Comparison of ENCODE assay signal across 8 mouse cellular contexts in the genomic region with DNA sequence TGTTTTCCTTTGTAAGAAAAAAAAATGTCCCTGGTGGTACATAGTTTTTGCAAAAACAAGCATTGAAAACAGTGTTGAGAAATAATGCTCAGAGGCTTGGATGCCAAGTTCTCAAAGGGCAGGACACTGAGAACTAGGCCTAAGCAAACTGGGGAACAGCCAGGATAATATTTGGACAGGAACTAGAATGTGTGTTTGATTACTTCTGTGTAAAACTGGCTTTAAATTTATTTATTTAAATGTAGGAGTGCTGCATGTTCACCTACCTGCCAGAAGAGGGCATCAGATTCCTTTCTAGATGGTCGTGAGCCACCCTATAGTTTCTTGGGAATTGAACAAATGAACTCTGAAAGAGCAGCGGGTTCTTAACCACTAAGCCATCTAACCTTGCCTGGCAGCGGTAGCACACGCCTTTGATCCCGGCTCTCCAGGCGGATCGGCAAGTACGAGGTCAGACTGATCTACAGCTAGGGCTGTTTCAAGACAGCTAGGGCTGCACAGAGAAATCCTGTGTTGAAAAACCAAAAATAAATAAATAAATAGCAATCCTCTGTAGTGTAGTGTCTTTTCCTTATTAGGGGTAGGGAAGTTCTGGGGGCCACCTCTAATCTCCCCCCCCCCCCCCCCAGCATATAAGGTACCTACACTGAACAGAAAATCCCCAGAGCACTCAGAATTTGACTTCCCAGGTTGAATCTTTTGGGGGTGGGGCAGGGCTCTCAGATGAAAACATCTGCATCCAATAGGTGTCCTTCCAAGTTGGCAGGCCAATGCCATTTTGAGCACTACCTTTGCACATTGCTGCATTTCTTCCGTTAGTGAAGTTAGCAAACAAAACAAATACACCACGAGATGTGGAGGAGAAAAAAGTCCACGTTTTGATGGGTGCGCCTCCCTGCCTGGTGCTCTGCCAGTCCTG. TPM values are rescaled to one million over a fixed set of nuclear protein-coding genes. Genes with fewer than 3 reads are reported as not detected.
DNase-seq lines count a peak whose midpoint lies in the region; ATAC-seq lines count a peak whose summit lies in the region.

Erap1 (plus strand) TSS at position 776 of the 919 bp plus-strand sequence.

- H3K36me3 ChIP-seq in forebrain, embryonic 14.5 days (ENCODE audit: control insufficient read depth, insufficient read depth, low read length): no peaks in the 10 kb centered on the region
- H3K36me3 ChIP-seq in neural tube, embryonic 15.5 days: no peaks in the 10 kb centered on the region

- intact Hi-C loops in heart, postnatal 36 days (cut with DNase I): loop anchor here (1.0 to 5.0 kb wide), 4 partner anchors 22 to 563 kb away; no protein-coding TSS in a partner anchor

- peak within 1 kb of the TSS; percentile 74 for H3K4me3 ChIP-seq in forebrain, embryonic 14.5 days (ENCODE audit: low read depth, low read length)
- peak within 1 kb of the TSS; percentile 68 for H3K4me3 ChIP-seq in neural tube, embryonic 15.5 days (replicated peaks)

- ATAC-seq in forebrain, embryonic 14.5 days: peak; percentile 75
- ATAC-seq in neural tube, embryonic 15.5 days (ENCODE audit: low FRiP score): peak; percentile 81

- H3K9ac ChIP-seq in forebrain, embryonic 14.5 days (ENCODE audit: low read length): peak within 1 kb of the TSS; percentile 87
- peak within 1 kb of the TSS; percentile 77 for H3K9ac ChIP-seq in neural tube, embryonic 15.5 days (replicated peaks)

- H3K27me3 ChIP-seq in forebrain, embryonic 14.5 days (replicated peaks; ENCODE audit: control insufficient read depth, insufficient read depth, low read length): no peaks in the 10 kb centered on the region
- H3K27me3 ChIP-seq in neural tube, embryonic 15.5 days (replicated peaks): no peaks in the 10 kb centered on the region

- H3K27ac ChIP-seq in forebrain, embryonic 14.5 days (ENCODE audit: low read depth, low read length): peak within 1 kb of the TSS; percentile 74
- H3K27ac ChIP-seq in neural tube, embryonic 15.5 days (replicated peaks): peak within 1 kb of the TSS; percentile 78

- H3K4me1 ChIP-seq in forebrain, embryonic 14.5 days (ENCODE audit: control insufficient read depth, insufficient read depth, low read length): 0 out of 2 replicates have a peak, but pooled peaks cover 3% of the 10 kb centered on the region
- H3K4me1 ChIP-seq in neural tube, embryonic 15.5 days: peaks cover 6% of the 10 kb centered on the region

- peak within 1 kb of the TSS; percentile 85 for H3K4me2 ChIP-seq in forebrain, embryonic 14.5 days (ENCODE audit: low read length)
- peak within 1 kb of the TSS; percentile 70 for H3K4me2 ChIP-seq in neural tube, embryonic 15.5 days

- no peaks in the 10 kb centered on the region for H3K9me3 ChIP-seq in forebrain, embryonic 14.5 days (replicated peaks; ENCODE audit: control insufficient read depth, low read length)
- H3K9me3 ChIP-seq in neural tube, embryonic 15.5 days (replicated peaks): no peaks in the 10 kb centered on the region

- DNase-seq in R1 (ENCODE audit: low read depth, low spot score): peak; percentile 80
- DNase-seq in cerebellum, adult 11 months: peak; percentile 26
- DNase-seq in forebrain, embryonic 14.5 days (ENCODE audit: low spot score): peak; percentile 90
- peak; percentile 6 to 34 for DNase-seq in heart, postnatal 36 days
- DNase-seq in layer of hippocampus, adult 11-12 months (ENCODE audit: low spot score): peak; percentile 18
- peak; percentile 11 to 29 for DNase-seq in lung, adult 18-20 months
- DNase-seq in yolk sac, embryonic 10.5 days (ENCODE audit: low spot score): peak; percentile 42

- WGBS in forebrain, embryonic 14.5 days: 1% methylated on average over 12 of the region's 12 CpGs
- WGBS in neural tube, embryonic 15.5 days: under 1% methylated on average over 12 of the region's 12 CpGs

RNA-seq across cellular contexts. Expression of gene Erap1, which starts in this region (rescaled TPM):
- 5.8 and 6.4 TPM in 2 replicates for polyA plus RNA-seq in forebrain, embryonic 14.5 days (2014; fragmentation: Nextera tagmentation; extraction: Ambion mirVana)
- 10 to 100 TPM; 48.7 to 58.7 TPM for total RNA-seq in heart, postnatal 36 days (2021)
- polyA plus RNA-seq in neural tube, embryonic 15.5 days (2015; fragmentation: Nextera tagmentation; extraction: Ambion mirVana): 7.3 and 13.6 TPM in 2 replicates

Comparison
In these comparisons a context has a peak if more than half of its experiments do, and no peak if none do; other contexts are left out.
1. Peak in every context shown above with its lines: DNase-seq, ATAC-seq, H3K4me3 ChIP-seq and H3K27ac ChIP-seq.
2. DNase-seq: peak in every context shown above with its lines; median percentile 90 in forebrain, embryonic 14.5 days; 80 in R1; 42 in yolk sac, embryonic 10.5 days; 26 in cerebellum, adult 11 months; 20 in heart, postnatal 36 days; 20 in lung, adult 18-20 months; 18 in layer of hippocampus, adult 11-12 months.